Mouse (Mus musculus) hindbrain, embryonic 16.5 days (tissue): ENCODE results near the gene Bcdin3d. TPM values are rescaled to one million over a fixed set of nuclear protein-coding genes. Genes with fewer than 3 reads are reported as not detected.

ENCODE experiments used
- ATAC-seq: fragments of 200-750 bp; cut with Nextera tagmentation; 2 replicates; pipeline ENCODE4 v1.8.0; 2017; ENCODE audit warnings: moderate TSS enrichment, moderate library complexity
- H3K27ac ChIP-seq: fragments of 300-500 bp; sonication (generic); 2 replicates; pipeline ENCODE4 v1.5.1; 2014; ENCODE audit warnings: low read depth, mild to moderate bottlenecking, control low read depth, low read length, moderate library complexity
- H3K27me3 ChIP-seq: fragments of 300-500 bp; sonication (generic); replicated peaks from 2 replicates; pipeline ENCODE4 v1.6.1; 2014; ENCODE audit warnings: low read length; ENCODE audit not compliant: control insufficient read depth, insufficient read depth
- H3K36me3 ChIP-seq: fragments of 300-500 bp; sonication (generic); 2 replicates; pipeline ENCODE4 v1.6.1; 2014; ENCODE audit warnings: mild to moderate bottlenecking, low read length, moderate library complexity, mixed read lengths; ENCODE audit not compliant: control insufficient read depth, insufficient read depth
- H3K4me1 ChIP-seq: fragments of 300-500 bp; sonication (generic); 2 replicates; pipeline ENCODE4 v1.6.1; 2014; ENCODE audit warnings: low read depth, low read length; ENCODE audit not compliant: control insufficient read depth, insufficient read depth
- H3K4me2 ChIP-seq: fragments of 300-500 bp; sonication (generic); 2 replicates; pipeline ENCODE4 v1.6.1; 2014; ENCODE audit warnings: mild to moderate bottlenecking, low read length, control low read depth, moderate library complexity
- H3K4me3 ChIP-seq: fragments of 300-500 bp; sonication (generic); 2 replicates; pipeline ENCODE4 v1.5.1; 2014; ENCODE audit warnings: mild to moderate bottlenecking, low read length, control low read depth, moderate library complexity
- H3K9ac ChIP-seq: fragments of 300-500 bp; sonication (generic); 2 replicates; pipeline ENCODE4 v1.6.1; 2014; ENCODE audit warnings: low read depth, mild to moderate bottlenecking, control low read depth, low read length, moderate library complexity
- H3K9me3 ChIP-seq: fragments of 300-500 bp; sonication (generic); 2 replicates; pipeline ENCODE4 v1.6.1; 2014; ENCODE audit warnings: mild to moderate bottlenecking, low read length, moderate library complexity; ENCODE audit not compliant: control insufficient read depth
- WGBS: fragments of 180-500 bp; shearing (Covaris S2); extraction: QIAGEN DNeasy Blood & Tissue Kit; methylation state at CpG from one replicate; pipeline ENCODE4 v1.1.7; 2014; 5-methylcytosine and 5-hydroxymethylcytosine counted together
- polyA plus RNA-seq: library from polyadenylated mRNA; unstranded; fragments of >200 nt; fragmentation: Nextera tagmentation; extraction: Ambion mirVana; gene quantifications from 2 replicates; pipeline ENCODE4 v1.2.1, GENCODE M21; 2015

Gene Bcdin3d
- polyA plus RNA-seq, 1 experiment from 2014 or later, result 17.7 TPM

GRCm38 (mm10) chr15:99433081-99433718 is 41.3 kb downstream of the Bcdin3d start:
- WGBS, result 88% methylated on average over 16 of the region's 16 CpGs
- no peaks in the 10 kb centered on the region for H3K9me3 ChIP-seq
- H3K4me3 ChIP-seq, result no peak overlapping the region
- H3K27ac ChIP-seq, result no peak overlapping the region
- H3K4me1 ChIP-seq, result peaks cover 10% of the 10 kb centered on the region
- no peak for ATAC-seq
- peaks cover 8% of the 10 kb centered on the region; the same call in 1 of the 2 replicates for H3K36me3 ChIP-seq
- H3K9ac ChIP-seq, result no peak overlapping the region
- no peak overlapping the region for H3K4me2 ChIP-seq
- no peaks in the 10 kb centered on the region for H3K27me3 ChIP-seq

GRCm38 (mm10) chr15:99431967-99432366 is 42.6 kb downstream of the Bcdin3d start:
- 81% methylated on average over 8 of the region's 8 CpGs for WGBS
- no peaks in the 10 kb centered on the region for H3K27me3 ChIP-seq
- no peak for ATAC-seq
- H3K9me3 ChIP-seq, result no peaks in the 10 kb centered on the region
- peaks cover 10% of the 10 kb centered on the region for H3K4me1 ChIP-seq
- H3K4me3 ChIP-seq, result no peak overlapping the region
- no peak overlapping the region for H3K4me2 ChIP-seq
- H3K27ac ChIP-seq, result no peak overlapping the region
- no peak overlapping the region for H3K9ac ChIP-seq
- peaks cover 11% of the 10 kb centered on the region; the same call in 1 of the 2 replicates for H3K36me3 ChIP-seq

GRCm38 (mm10) chr15:99431504-99431903 is 43.0 kb downstream of the Bcdin3d start:
- no peaks in the 10 kb centered on the region for H3K9me3 ChIP-seq
- H3K27me3 ChIP-seq, result no peaks in the 10 kb centered on the region
- H3K4me3 ChIP-seq, result no peak overlapping the region
- no peak overlapping the region for H3K4me2 ChIP-seq
- H3K36me3 ChIP-seq, result peaks cover 12% of the 10 kb centered on the region; the same call in 1 of the 2 replicates
- no peak overlapping the region for H3K9ac ChIP-seq
- ATAC-seq, result no peak
- no peak overlapping the region for H3K27ac ChIP-seq
- H3K4me1 ChIP-seq, result peaks cover 10% of the 10 kb centered on the region
- WGBS, result 76% methylated on average over 7 of the region's 7 CpGs

GRCm38 (mm10) chr15:99431063-99431462 is 43.5 kb downstream of the Bcdin3d start:
- 85% methylated on average over 10 of the region's 10 CpGs for WGBS
- H3K4me3 ChIP-seq, result no peak overlapping the region

GRCm38 (mm10) chr15:99430394-99430793 is 44.1 kb downstream of the Bcdin3d start:
- Histone ChIP-seq H3K4me2 (no peak overlapping the region), H3K4me1 (peaks cover 4% of the 10 kb centered on the region; the same call in 1 of the 2 replicates), H3K27me3 (no peaks in the 10 kb centered on the region), H3K27ac (no peak overlapping the region), H3K9me3 (no peaks in the 10 kb centered on the region), H3K9ac (no peak overlapping the region), H3K4me3 (no peak overlapping the region), H3K36me3 (peaks cover 14% of the 10 kb centered on the region; the same call in 1 of the 2 replicates)
- ATAC-seq, result no peak
- 85% methylated on average over 8 of the region's 8 CpGs for WGBS

More at GRCm38 (mm10) chr15:99431063-99431462, 43.5 kb downstream of the Bcdin3d start:
- Histone ChIP-seq H3K4me2 (no peak overlapping the region), H3K9me3 (no peaks in the 10 kb centered on the region), H3K27ac (no peak overlapping the region), H3K9ac (no peak overlapping the region), H3K27me3 (no peaks in the 10 kb centered on the region), H3K4me1 (peaks cover 9% of the 10 kb centered on the region), H3K36me3 (peaks cover 14% of the 10 kb centered on the region; the same call in 1 of the 2 replicates)
- no peak for ATAC-seq

- no peak overlapping the region for H3K9ac ChIP-seq
- peaks cover 22% of the 10 kb centered on the region for H3K36me3 ChIP-seq
- no peak overlapping the region for H3K4me3 ChIP-seq
- no peaks in the 10 kb centered on the region for H3K27me3 ChIP-seq
- H3K4me1 ChIP-seq, result peaks cover 8% of the 10 kb centered on the region
- no peaks in the 10 kb centered on the region for H3K9me3 ChIP-seq
- ATAC-seq, result no peak
- 95% methylated on average over 9 of the region's 9 CpGs for WGBS
- H3K4me2 ChIP-seq, result no peak overlapping the region
- H3K27ac ChIP-seq, result no peak overlapping the region
Measured at GRCm38 (mm10) chr15:99423884-99424283, 50.6 kb downstream of the Bcdin3d start.

- Histone ChIP-seq H3K9ac (no peak overlapping the region), H3K4me3 (no peak overlapping the region), H3K27ac (no peak overlapping the region), H3K4me1 (peaks cover 8% of the 10 kb centered on the region), H3K36me3 (peaks cover 19% of the 10 kb centered on the region), H3K27me3 (no peaks in the 10 kb centered on the region), H3K9me3 (no peaks in the 10 kb centered on the region), H3K4me2 (no peak overlapping the region)
- no peak for ATAC-seq
- WGBS, result 87% methylated on average over 10 of the region's 10 CpGs
Measured at GRCm38 (mm10) chr15:99423131-99423530, 51.4 kb downstream of the Bcdin3d start.

GRCm38 (mm10) chr15:99422551-99422950 is 52.0 kb downstream of the Bcdin3d start:
- Histone ChIP-seq H3K27ac (no peak overlapping the region), H3K4me1 (peaks cover 8% of the 10 kb centered on the region), H3K9ac (no peak overlapping the region), H3K27me3 (no peaks in the 10 kb centered on the region), H3K9me3 (no peaks in the 10 kb centered on the region), H3K4me3 (no peak overlapping the region), H3K4me2 (no peak overlapping the region), H3K36me3 (peaks cover 19% of the 10 kb centered on the region)
- ATAC-seq, result no peak
- WGBS, result 92% methylated on average over 23 of the region's 23 CpGs

GRCm38 (mm10) chr15:99421676-99422075 is 52.9 kb downstream of the Bcdin3d start:
- Histone ChIP-seq H3K9me3 (no peaks in the 10 kb centered on the region), H3K9ac (no peak overlapping the region), H3K36me3 (peaks cover 16% of the 10 kb centered on the region), H3K4me1 (peaks cover 12% of the 10 kb centered on the region), H3K4me2 (no peak overlapping the region), H3K27me3 (no peaks in the 10 kb centered on the region), H3K27ac (0 out of 2 replicates have a peak overlapping the region, but pooled peaks have one; percentile 12), H3K4me3 (no peak overlapping the region)
- 87% methylated on average over 8 of the region's 8 CpGs for WGBS
- no peak for ATAC-seq
